ENCODE assay signal across 23 mouse cellular contexts in genomic region chr11:108858846-108859245, GRCm38 (mm10).
"Had no signal": no experiment of that assay in that cellular context is flagged by ENCODE, and none has a peak within 500 bp of the region (broad histone marks: within the 10 kb centered on the region; RNA-seq: fewer than 3 reads in every experiment).

No protein-coding gene starts in this region.

- H3K4me3 ChIP-seq: gastrocnemius, adult 2 months; heart, embryonic 10.5 days; heart, embryonic 12.5 days; hindbrain, embryonic 13.5 days; hindbrain, embryonic 15.5 days; kidney, embryonic 15.5 days; limb, embryonic 12.5 days; liver, embryonic 13.5 days; liver, embryonic 15.5 days had no signal

- H3K4me2 ChIP-seq: heart, embryonic 12.5 days; hindbrain, embryonic 13.5 days; hindbrain, embryonic 15.5 days; kidney, embryonic 15.5 days; limb, embryonic 12.5 days; liver, embryonic 11.5 days; liver, embryonic 13.5 days; liver, embryonic 15.5 days had no signal

- H3K27me3 ChIP-seq: heart, embryonic 12.5 days; hindbrain, embryonic 13.5 days; hindbrain, embryonic 15.5 days; kidney, embryonic 15.5 days; limb, embryonic 12.5 days; liver, embryonic 13.5 days; liver, embryonic 15.5 days had no signal

- H3K9me3 ChIP-seq: heart, embryonic 10.5 days; heart, embryonic 12.5 days; hindbrain, embryonic 13.5 days; hindbrain, embryonic 15.5 days; kidney, embryonic 15.5 days; liver, embryonic 13.5 days; liver, embryonic 15.5 days had no signal

- H3K4me1 ChIP-seq: heart, embryonic 12.5 days; liver, embryonic 15.5 days had no signal

- H3K27ac ChIP-seq: gastrocnemius, adult 2 months; heart, embryonic 10.5 days; hindbrain, embryonic 13.5 days; hindbrain, embryonic 15.5 days; kidney, embryonic 15.5 days; kidney, postnatal 0 days; limb, embryonic 12.5 days; liver, embryonic 13.5 days; liver, embryonic 15.5 days had no signal

- DNase-seq: gastrocnemius, adult 2 months; gastrocnemius, postnatal 14 days; gastrocnemius, postnatal 36 days; heart, adult 18-20 months; heart, postnatal 10 days; kidney, adult 11 months; kidney, adult 2 months; kidney, adult 9 months; kidney, postnatal 14 days; kidney, postnatal 36 days; left cerebral cortex, postnatal 4 days; liver, embryonic 13.5 days; liver, postnatal 0 days had no signal

- H3K9ac ChIP-seq: heart, embryonic 12.5 days; hindbrain, embryonic 13.5 days; hindbrain, embryonic 15.5 days; kidney, embryonic 15.5 days; limb, embryonic 12.5 days; liver, embryonic 13.5 days; liver, embryonic 15.5 days; liver, postnatal 0 days had no signal

- ATAC-seq: intestine, embryonic 16.5 days had no signal

- H3K36me3 ChIP-seq: heart, embryonic 10.5 days; heart, embryonic 12.5 days; hindbrain, embryonic 13.5 days; hindbrain, embryonic 15.5 days; kidney, embryonic 15.5 days; limb, embryonic 12.5 days; liver, embryonic 13.5 days; liver, embryonic 15.5 days had no signal
